Comparison of ENCODE assay signal across 8 mouse cellular contexts in genomic region chr6:38081727-38082341, GRCm38 (mm10). TPM values are rescaled to one million over a fixed set of nuclear protein-coding genes. Genes with fewer than 3 reads are reported as not detected.
DNase-seq lines count a peak whose midpoint lies in the region; ATAC-seq lines count a peak whose summit lies in the region.
"Had no signal": no experiment of that assay in that cellular context is flagged by ENCODE, and none has a peak within 500 bp of the region (broad histone marks: within the 10 kb centered on the region; RNA-seq: fewer than 3 reads in every experiment).

No protein-coding gene starts in this region.

- DNase-seq in R1 (ENCODE audit: low read depth, low spot score), result peak; percentile 35
- peak; percentile 22 for DNase-seq in kidney, adult 18-20 months
- DNase-seq in right cerebral cortex, postnatal 4 days, result no peak
- no peak for DNase-seq in MN1 (ENCODE audit: low spot score)
- DNase-seq: midbrain, embryonic 14.5 days had no signal

- H3K4me3 ChIP-seq in embryonic facial prominence, embryonic 15.5 days (replicated peaks), result no peak overlapping the region
- H3K4me3 ChIP-seq in lung, embryonic 16.5 days (ENCODE audit: low read length), result no peak overlapping the region

- H3K4me1 ChIP-seq in embryonic facial prominence, embryonic 15.5 days, result peaks cover 13% of the 10 kb centered on the region
- H3K4me1 ChIP-seq in lung, embryonic 16.5 days (replicated peaks; ENCODE audit: control insufficient read depth, insufficient read depth, low read length), result peaks cover 9% of the 10 kb centered on the region

- no peaks in the 10 kb centered on the region for H3K9me3 ChIP-seq in embryonic facial prominence, embryonic 15.5 days (replicated peaks)
- no peaks in the 10 kb centered on the region for H3K9me3 ChIP-seq in lung, embryonic 16.5 days (ENCODE audit: control insufficient read depth, low read length)

- no peak overlapping the region for H3K9ac ChIP-seq in embryonic facial prominence, embryonic 15.5 days
- no peak overlapping the region for H3K9ac ChIP-seq in lung, embryonic 16.5 days (ENCODE audit: low read length)

- no peaks in the 10 kb centered on the region for H3K27me3 ChIP-seq in embryonic facial prominence, embryonic 15.5 days
- no peaks in the 10 kb centered on the region for H3K27me3 ChIP-seq in lung, embryonic 16.5 days (ENCODE audit: control insufficient read depth, insufficient read depth, low read depth, low read length)

- no peak overlapping the region for H3K4me2 ChIP-seq in embryonic facial prominence, embryonic 15.5 days (replicated peaks)
- H3K4me2 ChIP-seq in lung, embryonic 16.5 days (ENCODE audit: low read depth, low read length), result no peak overlapping the region

- WGBS in embryonic facial prominence, embryonic 15.5 days, result 26% methylated on average over 11 of the region's 11 CpGs
- WGBS in lung, embryonic 16.5 days, result 38% methylated on average over 11 of the region's 11 CpGs

- ATAC-seq in embryonic facial prominence, embryonic 15.5 days (ENCODE audit: insufficient number of reproducible peaks, low FRiP score, low TSS enrichment, low read depth), result 0 out of 2 replicates have a peak, but pooled peaks have one; percentile 15
- peak; percentile 84 for ATAC-seq in lung, embryonic 16.5 days (ENCODE audit: low read depth)
- ATAC-seq in erythroid progenitor cell, adult 5-6 weeks (replicated peaks; ENCODE audit: low FRiP score, poor library complexity, severe bottlenecking), result no peak

- H3K36me3 ChIP-seq in embryonic facial prominence, embryonic 15.5 days, result no peaks in the 10 kb centered on the region
- H3K36me3 ChIP-seq in lung, embryonic 16.5 days (ENCODE audit: control insufficient read depth, insufficient read depth, low read length), result no peaks in the 10 kb centered on the region

- peak overlapping the region; percentile 35 for H3K27ac ChIP-seq in embryonic facial prominence, embryonic 15.5 days (replicated peaks)
- peak overlapping the region; percentile 71 for H3K27ac ChIP-seq in lung, embryonic 16.5 days (ENCODE audit: low read length)

RNA-seq across cellular contexts. Expression of gene Tmem213, which starts 27.2 kb away (rescaled TPM):
- 6.9 and 8.5 TPM in 2 replicates for polyA plus RNA-seq in embryonic facial prominence, embryonic 15.5 days (2015; fragmentation: Nextera tagmentation; extraction: Ambion mirVana)
- 133 and 163 TPM in 2 replicates for polyA plus RNA-seq in lung, embryonic 16.5 days (2015; fragmentation: Nextera tagmentation; extraction: Ambion mirVana)
- not detected in 2 replicates for total RNA-seq in erythroid progenitor cell, adult 5-6 weeks (2015; ENCODE audit: low replicate concordance)
- total RNA-seq in erythroid progenitor cell, adult 5-6 weeks (2017; ENCODE audit: low replicate concordance), result not detected in 2 replicates
- polyA plus RNA-seq: midbrain, embryonic 14.5 days had no signal

RNA-seq across cellular contexts. Expression of gene Svopl, which starts 35.0 kb away (rescaled TPM):
- 16.5 and 27.5 TPM in 2 replicates for polyA plus RNA-seq in embryonic facial prominence, embryonic 15.5 days (2015; fragmentation: Nextera tagmentation; extraction: Ambion mirVana)
- 1.6 and 1.7 TPM in 2 replicates for polyA plus RNA-seq in lung, embryonic 16.5 days (2015; fragmentation: Nextera tagmentation; extraction: Ambion mirVana)
- not detected in 2 replicates for total RNA-seq in erythroid progenitor cell, adult 5-6 weeks (2015; ENCODE audit: low replicate concordance)
- not detected in 2 replicates for total RNA-seq in erythroid progenitor cell, adult 5-6 weeks (2017; ENCODE audit: low replicate concordance)

RNA-seq across cellular contexts. Expression of gene Atp6v0a4, which starts 42.6 kb away (rescaled TPM):
- polyA plus RNA-seq in embryonic facial prominence, embryonic 15.5 days (2015; fragmentation: Nextera tagmentation; extraction: Ambion mirVana), result 7.3 and 7.8 TPM in 2 replicates
- 10.5 and 15.8 TPM in 2 replicates for polyA plus RNA-seq in lung, embryonic 16.5 days (2015; fragmentation: Nextera tagmentation; extraction: Ambion mirVana)
- total RNA-seq in erythroid progenitor cell, adult 5-6 weeks (2015; ENCODE audit: low replicate concordance), result not detected in 2 replicates
- total RNA-seq in erythroid progenitor cell, adult 5-6 weeks (2017; ENCODE audit: low replicate concordance), result not detected in 2 replicates
- polyA plus RNA-seq: midbrain, embryonic 14.5 days had no signal

Comparison
In these comparisons a context has a peak if more than half of its experiments do, and no peak if none do; other contexts are left out.
1. DNase-seq: peak in R1 (single experiment) and kidney, adult 18-20 months (single experiment); none in right cerebral cortex, postnatal 4 days (single experiment) and MN1 (single experiment).
2. RNA of gene Tmem213, which starts 27.2 kb away (polyA plus RNA-seq): 133 to 163 TPM in lung, embryonic 16.5 days; 6.9 to 8.5 TPM in embryonic facial prominence, embryonic 15.5 days; every median in the first group is over 10 times any median in the second.